Mouse (Mus musculus) large intestine, adult 2 months (tissue): ENCODE results near the gene Dph1. TPM values are rescaled to one million over a fixed set of nuclear protein-coding genes. Genes with fewer than 3 reads are reported as not detected.

ENCODE experiments used
- DNase-seq: peaks from one replicate; pipeline ENCODE4 v3.0.0-alpha.2; 2012; ENCODE audit warnings: low read depth, low spot score
- WGBS: fragments of 180-500 bp; shearing (Covaris S2); methylation state at CpG from one replicate; pipeline ENCODE4 v1.1.7; 2018; 5-methylcytosine and 5-hydroxymethylcytosine counted together
- polyA plus RNA-seq: library from polyadenylated mRNA; depleted of rRNA; stranded (reverse); fragments of >200 nt; gene quantifications from 2 replicates; pipeline ENCODE4 v1.2.3, GENCODE M21; 2012

The Dph1 gene
- polyA plus RNA-seq, 1 experiment: 29.7 TPM

DNA sequence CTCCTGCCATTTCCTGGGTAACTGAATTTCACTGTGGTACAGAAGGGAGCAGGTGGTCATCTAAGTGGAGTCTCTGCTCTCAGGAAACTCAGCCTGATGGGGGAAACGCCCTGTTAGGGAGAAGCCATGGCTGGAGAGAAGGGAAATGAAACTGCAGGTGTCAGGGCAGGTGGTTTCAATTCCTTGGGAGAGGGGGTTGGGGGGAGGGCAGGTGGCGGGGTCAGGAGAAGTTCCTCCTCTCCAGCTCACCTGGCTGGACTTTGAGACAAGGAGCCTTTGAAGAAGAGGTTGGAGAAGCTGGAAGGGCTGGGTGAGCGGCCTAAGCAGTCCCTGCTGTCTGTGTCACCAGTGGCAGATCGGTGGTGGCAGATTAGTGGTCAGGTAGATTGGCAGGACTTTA is 15.3 kb upstream of the Dph1 start:
- WGBS: 25% methylated on average over 4 of the region's 4 CpGs
- no peak for DNase-seq

DNA sequence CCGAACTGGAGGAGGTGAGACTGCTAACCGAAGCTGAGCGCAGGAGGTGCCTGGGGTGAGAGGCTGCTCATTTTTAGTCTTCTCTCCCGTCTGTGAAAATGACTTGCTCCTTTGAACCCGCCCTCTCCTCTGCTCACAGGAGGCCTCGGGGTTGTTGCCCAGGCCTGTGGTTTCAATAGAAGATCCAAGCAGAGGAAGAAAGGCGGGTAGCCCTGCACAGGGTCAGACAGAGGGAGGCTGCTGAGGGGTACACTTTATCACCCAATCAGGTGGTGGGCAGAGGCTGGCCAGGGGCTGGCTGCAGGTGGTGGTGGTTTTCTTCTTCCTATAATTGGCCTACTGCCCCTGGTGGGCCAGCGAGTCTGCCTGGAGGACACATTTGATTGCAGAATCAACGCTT is 13.4 kb upstream of the Dph1 start:
- DNase-seq: no peak

GRCm38 (mm10) chr11:75203926-75204325 is 12.9 kb upstream of the Dph1 start:
- no peak for DNase-seq
- 67% methylated on average over 4 of the region's 4 CpGs for WGBS

More for the DNA sequence above, 13.4 kb upstream of the Dph1 start:
- 63% methylated on average over 9 of the region's 9 CpGs for WGBS

- 55% methylated on average over 8 of the region's 8 CpGs for WGBS
- no peak for DNase-seq
These were observed 10.7 kb upstream of the Dph1 start for GRCm38 (mm10) chr11:75201721-75202120.

DNA sequence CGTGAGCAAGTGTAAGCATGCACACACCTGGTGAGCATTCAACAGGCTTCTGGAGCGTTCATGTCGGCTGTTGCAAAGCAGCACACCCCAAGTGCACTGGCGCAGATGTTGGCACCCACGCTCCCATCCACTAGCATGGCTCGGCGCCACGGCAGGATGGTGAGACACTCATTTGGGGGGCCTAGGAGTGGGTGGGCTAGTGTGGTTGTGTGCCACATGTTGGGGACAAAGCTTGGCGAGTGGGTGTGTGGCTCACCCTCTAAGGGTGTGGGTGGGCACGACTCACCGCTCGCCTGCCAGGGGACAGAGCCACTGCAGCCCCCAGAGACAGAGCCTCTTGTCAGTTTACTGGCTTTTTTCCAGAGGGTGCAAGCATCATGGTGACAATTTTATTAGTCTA is 9.9 kb upstream of the Dph1 start:
- DNase-seq: no peak
- WGBS: 88% methylated on average over 12 of the region's 12 CpGs

- 68% methylated on average over 5 of the region's 5 CpGs for WGBS
These were observed 8.9 kb upstream of the Dph1 start for GRCm38 (mm10) chr11:75199951-75200350.

GRCm38 (mm10) chr11:75198792-75199191 is 7.8 kb upstream of the Dph1 start:
- DNase-seq: no peak
- WGBS: 86% methylated on average over 4 of the region's 4 CpGs

More at GRCm38 (mm10) chr11:75199951-75200350, 8.9 kb upstream of the Dph1 start:
- no peak for DNase-seq

DNA sequence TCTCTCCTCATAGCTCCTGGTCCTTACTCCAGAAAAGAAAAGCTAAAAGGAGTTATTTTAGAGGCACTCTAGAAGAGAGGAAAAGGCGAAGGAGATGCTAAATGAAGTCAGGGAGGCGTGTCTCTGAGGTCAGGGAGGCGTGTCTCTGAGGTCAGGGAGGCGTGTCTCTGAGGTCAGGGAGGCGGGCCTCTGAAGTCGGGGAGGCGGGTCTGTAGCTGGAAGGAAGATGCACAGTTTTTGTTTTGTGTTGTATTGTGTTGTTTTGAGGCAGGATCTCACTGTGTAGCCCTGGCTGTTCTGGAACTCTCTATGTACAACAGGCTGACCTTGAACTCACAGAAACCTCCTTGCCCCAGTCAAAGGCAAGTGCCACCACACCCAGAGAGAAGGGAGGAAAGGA is 6.9 kb upstream of the Dph1 start:
- DNase-seq: no peak
- 56% methylated on average over 7 of the region's 7 CpGs for WGBS

- WGBS: 49% methylated on average over 6 of the region's 6 CpGs
- no peak for DNase-seq
These were observed 5.1 kb upstream of the Dph1 start for GRCm38 (mm10) chr11:75196131-75196530.

DNA sequence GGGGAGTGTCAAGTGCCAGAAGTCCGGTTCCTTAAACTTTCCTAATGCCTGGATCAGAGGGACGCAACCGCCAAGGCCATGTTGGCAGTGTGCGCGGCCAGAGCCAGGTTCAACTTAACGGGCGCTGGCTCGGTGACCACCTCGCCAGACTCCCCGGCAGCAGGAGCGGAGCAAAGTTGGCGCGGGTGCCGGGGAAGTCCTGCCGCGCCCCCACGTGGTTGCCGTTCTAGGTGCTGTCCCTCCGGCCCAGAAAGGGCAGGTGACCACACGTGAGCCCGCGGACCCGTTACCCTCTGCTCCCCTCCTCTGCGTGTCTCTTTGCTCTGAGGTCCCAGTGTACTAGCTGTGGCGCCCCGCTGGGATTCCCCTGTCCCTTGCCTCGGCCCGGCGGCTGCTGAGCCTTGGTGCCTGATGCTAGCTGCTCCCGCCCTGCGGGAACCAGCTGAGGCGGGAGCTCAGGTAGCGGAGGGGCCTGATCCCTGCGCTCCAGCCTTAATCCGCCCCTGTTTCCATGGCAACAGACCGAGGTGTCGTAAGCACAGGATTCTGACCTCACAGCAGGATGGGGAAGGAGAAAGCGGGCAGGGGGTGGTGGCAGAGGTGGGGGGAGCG is 3.9 kb upstream of the Dph1 start:
- 2% methylated on average over 39 of the region's 39 CpGs for WGBS
- DNase-seq: no peak

DNA sequence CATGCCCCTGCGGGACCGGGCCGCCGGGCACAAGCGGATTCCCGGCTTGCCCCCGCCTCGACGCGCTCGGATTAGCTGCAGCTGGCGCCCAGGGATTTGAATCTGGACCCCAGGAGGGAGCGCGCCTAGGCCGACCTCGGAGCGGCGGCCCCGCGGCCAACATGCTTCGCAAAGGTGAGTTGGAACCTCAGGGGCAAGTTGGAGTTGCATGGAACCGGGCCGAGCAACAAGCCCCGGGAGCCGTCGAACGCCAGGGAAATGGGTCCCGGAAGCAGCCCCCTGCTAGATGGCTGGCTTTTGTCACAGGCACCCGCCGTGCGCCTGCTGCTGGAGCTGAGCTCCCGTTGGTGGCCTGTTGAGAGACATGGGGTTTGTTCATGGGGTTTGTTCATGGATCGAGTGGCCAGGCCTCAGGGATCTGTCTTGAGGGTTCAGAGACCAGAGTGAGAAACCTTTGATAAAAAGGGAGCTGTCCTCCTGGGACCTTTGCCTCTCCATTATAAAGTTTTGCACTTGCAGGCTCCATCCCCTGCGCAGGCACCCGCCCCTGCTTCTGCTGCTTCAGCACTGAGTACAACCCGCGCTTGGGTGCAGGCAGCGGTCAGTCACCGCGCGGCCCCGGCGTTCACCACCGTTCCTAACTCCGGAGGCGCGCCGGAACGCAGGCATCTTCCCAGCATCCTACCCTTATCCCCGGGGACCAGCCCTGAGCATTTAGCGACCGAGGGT is 3.2 kb upstream of the Dph1 start:
- WGBS: under 1% methylated on average over 52 of the region's 52 CpGs
- no peak for DNase-seq

DNA sequence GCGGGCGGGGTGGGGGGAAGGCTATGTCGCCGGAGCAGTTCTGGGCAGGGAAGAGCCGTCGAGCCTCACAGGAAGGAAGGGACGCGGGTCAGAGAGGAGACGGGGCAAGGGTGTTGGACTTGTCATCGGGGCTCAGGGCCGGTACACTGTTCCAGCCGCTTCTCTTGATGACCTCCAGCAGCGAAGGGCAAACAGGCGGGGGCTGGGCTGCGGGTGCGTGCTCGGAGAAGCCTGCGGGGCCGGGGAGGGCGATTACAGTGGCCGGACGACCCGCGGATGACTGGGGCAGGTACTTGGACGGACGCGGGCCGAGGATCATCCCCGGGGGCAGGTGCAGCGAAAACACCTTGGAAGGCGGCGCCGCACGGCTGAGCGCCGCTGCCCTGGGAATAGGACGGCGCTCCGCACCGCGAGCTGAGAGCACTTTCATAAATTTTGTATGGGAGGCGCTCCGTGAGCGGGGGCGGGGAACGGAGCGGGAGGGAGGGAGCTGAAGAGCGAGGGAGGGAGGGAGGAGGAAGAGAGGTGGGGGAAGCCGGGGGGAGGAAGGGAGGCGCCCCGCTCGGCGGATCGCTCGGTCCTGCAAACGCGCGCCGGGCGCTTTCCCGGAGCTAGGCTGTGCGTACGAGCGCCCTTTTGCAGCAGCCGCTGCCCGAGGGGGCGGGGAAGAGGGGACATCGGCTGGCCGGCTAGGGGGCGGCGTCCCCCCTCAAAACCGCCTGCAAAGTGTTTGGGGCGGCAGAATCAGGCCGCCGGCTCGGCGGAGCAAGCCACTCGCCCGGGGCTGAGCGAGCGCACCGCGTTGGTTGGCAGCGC is 2.4 kb upstream of the Dph1 start, which contains the start of gene Rtn4rl1:
Gene Rtn4rl1, plus strand, starts transcription at position 528 of the 816 bp plus-strand sequence.
- WGBS: under 1% methylated on average over 83 of the region's 84 CpGs
- DNase-seq: no peak

GRCm38 (mm10) chr11:75192336-75193214 is 1.5 kb upstream of the Dph1 start:
- WGBS: 27% methylated on average over 13 of the region's 13 CpGs
- DNase-seq: no peak

- 82% methylated on average over 6 of the region's 6 CpGs for WGBS
- DNase-seq: no peak
These were observed 800 bp upstream of the Dph1 start for GRCm38 (mm10) chr11:75191841-75192240.

DNA sequence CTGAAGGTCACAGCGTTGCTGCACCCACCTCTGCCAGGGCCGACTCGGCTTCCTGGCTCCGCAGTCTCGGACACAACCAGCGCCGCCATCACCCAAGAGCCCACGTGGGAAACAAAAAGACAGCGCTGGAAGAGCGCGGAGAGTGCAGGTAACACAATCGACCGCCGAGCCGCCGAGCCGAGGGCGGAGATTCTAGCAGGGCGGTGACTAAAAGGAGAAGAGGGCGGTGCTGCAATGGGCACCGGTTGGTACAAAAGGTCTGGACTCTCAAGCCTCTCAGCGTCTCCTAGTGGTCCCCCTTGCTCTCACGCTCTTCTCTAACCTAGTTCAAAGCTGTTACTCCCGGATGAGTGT is 693 bp downstream of the Dph1 start:
- no peak for DNase-seq
- WGBS: 1% methylated on average over 24 of the region's 24 CpGs

- under 1% methylated on average over 22 of the region's 22 CpGs for WGBS
- DNase-seq: no peak
These were observed 1.2 kb downstream of the Dph1 start for GRCm38 (mm10) chr11:75189713-75190370.

DNA sequence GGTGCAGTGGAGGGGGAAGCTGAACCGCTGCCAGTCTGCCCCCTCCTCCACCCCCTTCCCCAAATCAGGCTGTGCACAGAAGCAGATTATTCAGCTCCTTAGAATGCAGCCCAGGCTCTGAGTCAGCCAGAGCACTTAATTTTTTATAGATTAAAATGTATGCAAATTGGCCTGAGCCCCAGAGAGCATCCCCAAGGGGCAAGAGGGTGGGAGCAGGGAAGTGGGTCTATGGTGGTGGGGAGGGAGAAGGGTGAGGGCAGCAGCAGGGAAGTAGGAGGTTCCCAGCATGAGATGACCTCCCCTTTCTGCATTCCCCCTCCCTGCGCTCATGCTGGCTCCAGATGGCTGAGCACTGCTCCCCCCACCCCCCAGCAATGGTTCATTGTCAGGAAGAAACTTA is 6.1 kb downstream of the Dph1 start:
- no peak for DNase-seq
- WGBS: 83% methylated on average over 2 of the region's 2 CpGs

- DNase-seq: no peak
- WGBS: 99% methylated on average over 5 of the region's 5 CpGs
These were observed 6.5 kb downstream of the Dph1 start for GRCm38 (mm10) chr11:75184573-75184972.

DNA sequence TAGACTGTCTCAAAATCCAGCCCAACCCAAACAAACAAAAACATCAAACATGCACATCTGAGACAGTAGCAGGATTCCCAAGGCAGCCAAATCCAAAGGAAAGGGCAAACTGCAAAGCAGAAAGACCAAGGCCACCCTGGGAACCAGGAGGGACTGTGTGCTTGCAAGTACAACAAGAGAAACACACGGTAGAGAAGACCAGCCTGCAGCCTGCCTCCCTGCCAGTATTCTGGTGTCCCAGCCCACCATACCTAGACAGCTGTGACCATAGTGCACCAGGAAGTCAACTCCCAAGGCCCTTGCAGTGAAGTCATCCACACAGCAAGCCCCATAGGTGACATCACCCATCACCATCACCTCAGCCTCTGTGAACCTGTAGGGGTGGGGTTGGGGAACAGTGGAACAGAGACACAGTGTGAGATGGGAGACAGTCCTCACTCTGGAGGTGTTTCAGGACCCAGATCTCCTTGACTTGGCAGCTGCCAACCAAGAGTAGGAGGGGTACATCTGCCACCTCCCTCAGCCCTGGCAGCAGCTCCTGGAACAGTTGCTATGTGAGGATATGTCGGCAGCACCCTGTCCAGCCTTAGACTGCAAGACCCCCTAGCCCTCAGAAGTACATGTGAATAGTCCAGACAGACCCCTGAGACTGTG is 7.0 kb downstream of the Dph1 start:
- DNase-seq: no peak
- WGBS: 83% methylated on average over 2 of the region's 2 CpGs
